Mouse (Mus musculus): ENCODE measurements at regions not wholly inside any gene's neighbourhood (a gene's known extent, or its start where the extent isn't known, plus 50 kb on each side); places are given as distances from the start of the nearest gene placed in this dataset.
"Not testable (repeated sequence)": the region's sequence is repeated elsewhere in the genome, so short reads cannot be mapped to it uniquely, and the experiment has no call there.

- DNase-seq = no peak
These were observed 170.6 kb downstream of the Eipr1 start for GRCm38 (mm10) chr12:28922236-28922635.

GRCm38 (mm10) chr12:28925206-28925605, 173.6 kb downstream of the Eipr1 start:
- no peak for DNase-seq

GRCm38 (mm10) chr12:28939936-28940335, 188.3 kb downstream of the Eipr1 start:
- no peak for DNase-seq

- no peak for DNase-seq
These were observed 197.3 kb downstream of the Eipr1 start for GRCm38 (mm10) chr12:28948889-28949288.

GRCm38 (mm10) chr12:28949307-28949706, 197.7 kb downstream of the Eipr1 start:
- DNase-seq = no peak

- DNase-seq = no peak
These were observed 205.6 kb downstream of the Eipr1 start for GRCm38 (mm10) chr12:28957155-28957554.

GRCm38 (mm10) chr12:28958661-28959060, 207.1 kb downstream of the Eipr1 start:
- no peak for DNase-seq

- no peak for DNase-seq
These were observed 218.2 kb downstream of the Eipr1 start for GRCm38 (mm10) chr12:28969671-28970379.

GRCm38 (mm10) chr12:28974571-28975041, 223.0 kb downstream of the Eipr1 start:
- no peak for DNase-seq

GRCm38 (mm10) chr12:28975249-28975648, 223.6 kb downstream of the Eipr1 start:
- DNase-seq = no peak

GRCm38 (mm10) chr12:28979679-28980078, 228.1 kb downstream of the Eipr1 start:
- no peak for DNase-seq

GRCm38 (mm10) chr12:28986214-28986613, 234.6 kb downstream of the Eipr1 start:
- no peak for DNase-seq

- no peak for DNase-seq
These were observed 246.0 kb downstream of the Eipr1 start for GRCm38 (mm10) chr12:28997474-28998192.

GRCm38 (mm10) chr12:28999963-29000451, 248.4 kb downstream of the Eipr1 start:
- DNase-seq = no peak

- no peak for DNase-seq
These were observed 252.9 kb downstream of the Eipr1 start for GRCm38 (mm10) chr12:29004504-29004903.

GRCm38 (mm10) chr12:29014601-29015000, 263.0 kb downstream of the Eipr1 start:
- no peak for DNase-seq

GRCm38 (mm10) chr12:29015200-29015862, 263.7 kb downstream of the Eipr1 start:
- no peak for DNase-seq

GRCm38 (mm10) chr12:29021152-29021551, 269.5 kb downstream of the Eipr1 start:
- DNase-seq = no peak

- no peak for DNase-seq
These were observed 276.6 kb downstream of the Eipr1 start for GRCm38 (mm10) chr12:29028171-29028570.

- DNase-seq = no peak
These were observed 277.9 kb downstream of the Eipr1 start for GRCm38 (mm10) chr12:29029461-29029860.

GRCm38 (mm10) chr12:29046009-29046408, 294.4 kb downstream of the Eipr1 start:
- no peak for DNase-seq

- DNase-seq = not testable (repeated sequence)
These were observed 297.0 kb downstream of the Eipr1 start for GRCm38 (mm10) chr12:29048596-29048995.

- DNase-seq = no peak
These were observed 297.5 kb downstream of the Eipr1 start for GRCm38 (mm10) chr12:29049105-29049511.

- DNase-seq = no peak
These were observed 298.2 kb downstream of the Eipr1 start for GRCm38 (mm10) chr12:29049801-29050200.
